Mouse (Mus musculus) kidney, adult 2 months (tissue): Measurements from ENCODE around the gene Nrp1.

Experiments
- CTCF ChIP-seq: fragments of 200-500 bp; conservative IDR thresholded peaks from 2 replicates; pipeline ENCODE4 v1.5.1; 2011; ENCODE audit warnings: low read depth, mild to moderate bottlenecking, control low read depth, low read length, moderate library complexity, mixed read lengths; ENCODE audit not compliant: insufficient read depth, insufficient read length
- POLR2A ChIP-seq: fragments of 200-500 bp; IDR thresholded peaks from one replicate; pipeline ENCODE4 v1.6.1; 2011; ENCODE audit warnings: low read depth, low read length, control low read depth

DNA sequence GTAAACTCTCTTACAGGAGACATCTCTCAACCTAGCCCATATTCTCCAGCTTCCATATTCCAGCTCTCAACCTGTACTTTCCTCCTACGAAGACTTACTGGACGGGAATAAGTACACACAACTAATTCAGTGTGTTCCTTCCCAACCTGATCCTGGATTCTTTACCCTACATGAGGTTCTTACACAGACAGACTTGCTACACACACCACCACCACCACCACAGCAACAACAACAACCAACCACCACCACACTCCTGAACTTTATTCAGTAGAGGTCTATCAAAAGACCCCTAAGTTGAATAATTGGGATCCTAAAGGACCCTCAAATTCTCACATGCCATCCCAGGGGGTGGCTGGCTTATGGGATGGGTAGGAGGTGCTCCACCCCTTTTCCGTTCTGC is 135.4 kb downstream of the Nrp1 start:
- TF ChIP-seq CTCF (no peak), POLR2A (no peak)
